ENCODE assay signal across 16 mouse cellular contexts in the genomic region with DNA sequence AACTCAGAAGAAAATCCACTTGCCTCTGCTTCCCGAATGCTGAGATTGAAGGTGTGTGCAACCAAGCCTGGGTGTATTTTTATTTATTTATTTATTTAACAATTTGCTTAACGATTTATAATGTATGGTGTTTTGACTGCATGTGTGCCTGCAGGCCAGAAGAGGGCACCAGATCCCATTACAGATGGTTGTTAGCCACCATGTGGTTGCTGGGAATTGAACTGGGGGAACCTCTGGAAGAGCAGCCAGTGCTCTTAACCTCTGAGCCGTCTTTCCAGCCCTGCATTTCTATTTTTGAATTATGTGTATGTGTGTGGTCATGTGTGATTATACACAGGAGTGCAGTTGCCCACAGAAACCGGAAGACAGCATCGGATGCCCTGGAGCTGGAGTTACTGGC. TPM values are rescaled to one million over a fixed set of nuclear protein-coding genes. Genes with fewer than 3 reads are reported as not detected.
A peak's percentile ranks its signal among the peaks of the same experiment; 100 is the strongest.
DNase-seq lines count a peak whose midpoint lies in the region; ATAC-seq and TF ChIP-seq lines count a peak whose summit lies in the region.
"Had no signal": no experiment of that assay in that cellular context is flagged by ENCODE, and none has a peak within 500 bp of the region (broad histone marks: within the 10 kb centered on the region; RNA-seq: fewer than 3 reads in every experiment).

No protein-coding gene starts in this region.

- DNase-seq in hindbrain, postnatal 0 days (ENCODE audit: low spot score): no peak
- DNase-seq in midbrain, postnatal 0 days (ENCODE audit: low spot score): no peak
- DNase-seq in midbrain, embryonic 14.5 days: no peak
- no peak for DNase-seq in brain, embryonic 14.5 days (ENCODE audit: low read depth)
- DNase-seq in thymus, postnatal 36 days: no peak
- no peak for DNase-seq in spleen, postnatal 14 days (ENCODE audit: low spot score in 2 of 2)
- DNase-seq: adrenal gland, adult 2 months; cerebellum, adult 11 months; thymus, postnatal 25 days had no signal

- peaks cover 9% of the 10 kb centered on the region; the same call in 1 of the 2 replicates for H3K4me1 ChIP-seq in hindbrain, postnatal 0 days (ENCODE audit: insufficient read depth, low read length)
- H3K4me1 ChIP-seq in hindbrain, embryonic 12.5 days: peaks cover 13% of the 10 kb centered on the region
- H3K4me1 ChIP-seq in midbrain, postnatal 0 days (ENCODE audit: insufficient read depth, low read length): peaks cover 8% of the 10 kb centered on the region
- H3K4me1 ChIP-seq in midbrain, embryonic 14.5 days (ENCODE audit: control insufficient read depth, insufficient read depth, low read length): peaks cover 16% of the 10 kb centered on the region

- no peak overlapping the region for H3K4me2 ChIP-seq in hindbrain, postnatal 0 days (ENCODE audit: low read depth, low read length)
- no peak overlapping the region for H3K4me2 ChIP-seq in hindbrain, embryonic 12.5 days (replicated peaks)
- no peak overlapping the region for H3K4me2 ChIP-seq in midbrain, postnatal 0 days (ENCODE audit: low read depth, low read length, poor library complexity, severe bottlenecking)
- H3K4me2 ChIP-seq in midbrain, embryonic 14.5 days (ENCODE audit: low read length): no peak overlapping the region

- ATAC-seq in hindbrain, postnatal 0 days: no peak
- no peak for ATAC-seq in hindbrain, embryonic 12.5 days (ENCODE audit: low FRiP score)
- ATAC-seq in midbrain, postnatal 0 days (ENCODE audit: low FRiP score): no peak
- ATAC-seq in midbrain, embryonic 14.5 days (ENCODE audit: low FRiP score, low TSS enrichment): no peak
- ATAC-seq: hindbrain, embryonic 16.5 days; midbrain, embryonic 15.5 days had no signal

- TF ChIP-seq CTCF in hindbrain, postnatal 0 days (IDR thresholded peaks at IDR 0.05; ENCODE audit: low read depth): peak; percentile 52
- peak; percentile 58 for TF ChIP-seq CTCF in midbrain, postnatal 0 days (IDR thresholded peaks at IDR 0.05)
- TF ChIP-seq CTCF in brain, embryonic 14.5 days (IDR thresholded peaks at IDR 0.05; ENCODE audit: borderline replicate concordance, extremely low read depth, insufficient read depth, insufficient read length): peak; percentile 20; the same call in 1 of the 2 replicates

- H3K9ac ChIP-seq in hindbrain, postnatal 0 days (replicated peaks; ENCODE audit: low read length): no peak overlapping the region
- H3K9ac ChIP-seq in hindbrain, embryonic 12.5 days: no peak overlapping the region
- no peak overlapping the region for H3K9ac ChIP-seq in midbrain, postnatal 0 days (replicated peaks; ENCODE audit: low read length, poor library complexity, severe bottlenecking)
- H3K9ac ChIP-seq in midbrain, embryonic 14.5 days (replicated peaks; ENCODE audit: low read length): no peak overlapping the region
- H3K9ac ChIP-seq: lung, embryonic 15.5 days had no signal

- no peak overlapping the region for H3K27ac ChIP-seq in hindbrain, postnatal 0 days
- H3K27ac ChIP-seq in hindbrain, embryonic 12.5 days: no peak overlapping the region
- H3K27ac ChIP-seq in midbrain, postnatal 0 days (ENCODE audit: low read depth, low read length): no peak overlapping the region
- no peak overlapping the region for H3K27ac ChIP-seq in midbrain, embryonic 14.5 days (replicated peaks; ENCODE audit: low read depth, low read length)
- H3K27ac ChIP-seq: lung, embryonic 15.5 days; midbrain, embryonic 15.5 days; neural tube, embryonic 13.5 days had no signal

- no peak for TF ChIP-seq POLR2A in brain, embryonic 14.5 days (IDR thresholded peaks at IDR 0.05; ENCODE audit: borderline replicate concordance, extremely low read depth, insufficient read depth, insufficient read length, poor library complexity, severe bottlenecking)

- WGBS in hindbrain, postnatal 0 days: 85% methylated on average over 5 of the region's 5 CpGs
- WGBS in hindbrain, embryonic 12.5 days: 90% methylated on average over 5 of the region's 5 CpGs
- 89% methylated on average over 5 of the region's 5 CpGs for WGBS in midbrain, postnatal 0 days
- 92% methylated on average over 5 of the region's 5 CpGs for WGBS in midbrain, embryonic 14.5 days

- no peak overlapping the region for H3K4me3 ChIP-seq in hindbrain, postnatal 0 days (ENCODE audit: low read length)
- no peak overlapping the region for H3K4me3 ChIP-seq in hindbrain, embryonic 12.5 days
- H3K4me3 ChIP-seq in midbrain, postnatal 0 days (ENCODE audit: low read depth, low read length): no peak overlapping the region
- no peak overlapping the region for H3K4me3 ChIP-seq in midbrain, embryonic 14.5 days (replicated peaks; ENCODE audit: low read depth, low read length)
- H3K4me3 ChIP-seq: erythroblast, embryonic 14.5 days had no signal

- no peaks in the 10 kb centered on the region for H3K36me3 ChIP-seq in hindbrain, postnatal 0 days (ENCODE audit: insufficient read depth, low read length)
- 0 out of 2 replicates have a peak, but pooled peaks cover 2% of the 10 kb centered on the region for H3K36me3 ChIP-seq in hindbrain, embryonic 12.5 days
- no peaks in the 10 kb centered on the region for H3K36me3 ChIP-seq in midbrain, postnatal 0 days (ENCODE audit: insufficient read depth, low read length)
- no peaks in the 10 kb centered on the region for H3K36me3 ChIP-seq in midbrain, embryonic 14.5 days (ENCODE audit: control insufficient read depth, insufficient read depth, low read length)
- H3K36me3 ChIP-seq: lung, embryonic 15.5 days; midbrain, embryonic 15.5 days; neural tube, embryonic 13.5 days had no signal

- no peaks in the 10 kb centered on the region for H3K27me3 ChIP-seq in hindbrain, postnatal 0 days (ENCODE audit: insufficient read depth, low read length)
- H3K27me3 ChIP-seq in hindbrain, embryonic 12.5 days: no peaks in the 10 kb centered on the region
- H3K27me3 ChIP-seq in midbrain, postnatal 0 days (ENCODE audit: insufficient read depth, low read length): no peaks in the 10 kb centered on the region
- no peaks in the 10 kb centered on the region for H3K27me3 ChIP-seq in midbrain, embryonic 14.5 days (ENCODE audit: control insufficient read depth, insufficient read depth, low read length)
- H3K27me3 ChIP-seq: lung, embryonic 15.5 days; midbrain, embryonic 15.5 days; neural tube, embryonic 13.5 days had no signal

- no peaks in the 10 kb centered on the region for H3K9me3 ChIP-seq in hindbrain, postnatal 0 days (ENCODE audit: low read length)
- no peaks in the 10 kb centered on the region for H3K9me3 ChIP-seq in hindbrain, embryonic 12.5 days (replicated peaks)
- H3K9me3 ChIP-seq in midbrain, postnatal 0 days (ENCODE audit: low read length): no peaks in the 10 kb centered on the region
- 0 out of 2 replicates have a peak, but pooled peaks cover 3% of the 10 kb centered on the region for H3K9me3 ChIP-seq in midbrain, embryonic 14.5 days (ENCODE audit: control insufficient read depth, low read length)
- H3K9me3 ChIP-seq: lung, embryonic 15.5 days; midbrain, embryonic 15.5 days; neural tube, embryonic 13.5 days had no signal

RNA-seq across cellular contexts. Expression of a gene that starts 2.0 kb away (rescaled TPM):
- total RNA-seq in hindbrain, postnatal 0 days (2014; rRNA removed): 89.3 and 91.2 TPM in 2 replicates
- 41.7 and 44.2 TPM in 2 replicates for polyA plus RNA-seq in hindbrain, postnatal 0 days (2015; fragmentation: Nextera tagmentation; extraction: Ambion mirVana)
- polyA plus RNA-seq in hindbrain, embryonic 12.5 days (2016; fragmentation: Nextera tagmentation; extraction: Ambion mirVana): 38.1 and 39.9 TPM in 2 replicates
- 89.5 and 96.0 TPM in 2 replicates for total RNA-seq in midbrain, postnatal 0 days (2014; rRNA removed)
- 42.3 and 43.9 TPM in 2 replicates for polyA plus RNA-seq in midbrain, postnatal 0 days (2015; fragmentation: Nextera tagmentation; extraction: Ambion mirVana)
- 26.8 and 37.8 TPM in 2 replicates for polyA plus RNA-seq in midbrain, embryonic 14.5 days (2014; fragmentation: Nextera tagmentation; extraction: Ambion mirVana)
- 13.0 and 23.5 TPM in 2 replicates for polyA plus RNA-seq in brain, embryonic 14.5 days (2012; rRNA removed)

RNA-seq across cellular contexts. Expression of a gene that starts 9.4 kb away (rescaled TPM):
- total RNA-seq in hindbrain, postnatal 0 days (2014; rRNA removed): 15.8 and 27.5 TPM in 2 replicates
- 8.0 and 9.8 TPM in 2 replicates for polyA plus RNA-seq in hindbrain, postnatal 0 days (2015; fragmentation: Nextera tagmentation; extraction: Ambion mirVana)
- polyA plus RNA-seq in hindbrain, embryonic 12.5 days (2016; fragmentation: Nextera tagmentation; extraction: Ambion mirVana): 16.7 and 18.0 TPM in 2 replicates
- 17.8 and 32.9 TPM in 2 replicates for total RNA-seq in midbrain, postnatal 0 days (2014; rRNA removed)
- polyA plus RNA-seq in midbrain, postnatal 0 days (2015; fragmentation: Nextera tagmentation; extraction: Ambion mirVana): 10.9 TPM in 2 replicates
- polyA plus RNA-seq in midbrain, embryonic 14.5 days (2014; fragmentation: Nextera tagmentation; extraction: Ambion mirVana): 8.5 and 9.8 TPM in 2 replicates
- 27.6 and 31.5 TPM in 2 replicates for polyA plus RNA-seq in brain, embryonic 14.5 days (2012; rRNA removed)

RNA-seq across cellular contexts. Expression of a gene that starts 32.3 kb away (rescaled TPM):
- total RNA-seq in hindbrain, postnatal 0 days (2014; rRNA removed): 124 and 125 TPM in 2 replicates
- 77.3 and 77.6 TPM in 2 replicates for polyA plus RNA-seq in hindbrain, postnatal 0 days (2015; fragmentation: Nextera tagmentation; extraction: Ambion mirVana)
- 62.2 and 64.4 TPM in 2 replicates for polyA plus RNA-seq in hindbrain, embryonic 12.5 days (2016; fragmentation: Nextera tagmentation; extraction: Ambion mirVana)
- total RNA-seq in midbrain, postnatal 0 days (2014; rRNA removed): 104 and 112 TPM in 2 replicates
- 84.8 and 86.5 TPM in 2 replicates for polyA plus RNA-seq in midbrain, postnatal 0 days (2015; fragmentation: Nextera tagmentation; extraction: Ambion mirVana)
- polyA plus RNA-seq in midbrain, embryonic 14.5 days (2014; fragmentation: Nextera tagmentation; extraction: Ambion mirVana): 63.6 and 71.3 TPM in 2 replicates
- polyA plus RNA-seq in brain, embryonic 14.5 days (2012; rRNA removed): 69.9 and 73.4 TPM in 2 replicates

RNA-seq across cellular contexts. Expression of a gene that starts 53.3 kb away (rescaled TPM):
- total RNA-seq in hindbrain, postnatal 0 days (2014; rRNA removed): 911 and 1,042 TPM in 2 replicates
- polyA plus RNA-seq in hindbrain, postnatal 0 days (2015; fragmentation: Nextera tagmentation; extraction: Ambion mirVana): 1,155 and 1,219 TPM in 2 replicates
- 1,117 and 1,167 TPM in 2 replicates for polyA plus RNA-seq in hindbrain, embryonic 12.5 days (2016; fragmentation: Nextera tagmentation; extraction: Ambion mirVana)
- 915 and 958 TPM in 2 replicates for total RNA-seq in midbrain, postnatal 0 days (2014; rRNA removed)
- 1,268 and 1,306 TPM in 2 replicates for polyA plus RNA-seq in midbrain, postnatal 0 days (2015; fragmentation: Nextera tagmentation; extraction: Ambion mirVana)
- 1,251 and 1,332 TPM in 2 replicates for polyA plus RNA-seq in midbrain, embryonic 14.5 days (2014; fragmentation: Nextera tagmentation; extraction: Ambion mirVana)
- polyA plus RNA-seq in brain, embryonic 14.5 days (2012; rRNA removed): 784 and 896 TPM in 2 replicates

RNA-seq across cellular contexts. Expression of a gene that starts 54.2 kb away (rescaled TPM):
- 1.3 TPM in 1 of 2 replicates, not detected in the other for total RNA-seq in hindbrain, postnatal 0 days (2014; rRNA removed)
- polyA plus RNA-seq in hindbrain, postnatal 0 days (2015; fragmentation: Nextera tagmentation; extraction: Ambion mirVana): 0.48 and 0.66 TPM in 2 replicates
- 0.58 and 0.82 TPM in 2 replicates for polyA plus RNA-seq in hindbrain, embryonic 12.5 days (2016; fragmentation: Nextera tagmentation; extraction: Ambion mirVana)
- not detected in 2 replicates for total RNA-seq in midbrain, postnatal 0 days (2014; rRNA removed)
- polyA plus RNA-seq in midbrain, postnatal 0 days (2015; fragmentation: Nextera tagmentation; extraction: Ambion mirVana): 0.67 and 0.83 TPM in 2 replicates
- 0.42 and 0.58 TPM in 2 replicates for polyA plus RNA-seq in midbrain, embryonic 14.5 days (2014; fragmentation: Nextera tagmentation; extraction: Ambion mirVana)
- 0.34 and 0.58 TPM in 2 replicates for polyA plus RNA-seq in brain, embryonic 14.5 days (2012; rRNA removed)
- polyA plus RNA-seq: large intestine, adult 2 months had no signal
